Mouse (Mus musculus): ENCODE data around the gene Timm29. TPM values are rescaled to one million over a fixed set of nuclear protein-coding genes. Genes with fewer than 3 reads are reported as not detected.
"Not testable (repeated sequence)": the region's sequence is repeated elsewhere in the genome, so short reads cannot be mapped to it uniquely, and the experiment has no call there.

The Timm29 gene
- polyA plus RNA-seq, 1 experiment: 43.5 TPM

DNA sequence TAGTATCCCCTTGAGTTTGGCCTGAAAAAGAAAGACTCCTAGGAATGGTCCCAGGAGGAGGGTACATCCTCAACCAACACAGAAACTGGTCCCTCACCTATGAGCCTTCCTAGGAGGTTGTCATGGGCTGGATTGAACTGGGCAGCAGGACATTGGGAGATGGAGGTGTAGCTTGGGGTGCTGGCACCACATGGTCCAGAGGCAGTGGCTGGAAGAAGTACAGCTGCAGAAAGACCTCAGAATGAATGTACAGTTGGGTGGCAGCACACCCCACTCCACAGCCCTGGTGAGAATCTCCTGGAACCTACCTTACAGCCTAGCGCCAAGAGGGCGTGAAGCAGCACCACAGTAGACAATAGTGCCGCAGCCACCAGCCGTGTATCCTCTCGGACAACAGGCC, 3.0 kb upstream of the Timm29 start:
- WGBS: 97% methylated on average over 5 of the region's 5 CpGs

DNA sequence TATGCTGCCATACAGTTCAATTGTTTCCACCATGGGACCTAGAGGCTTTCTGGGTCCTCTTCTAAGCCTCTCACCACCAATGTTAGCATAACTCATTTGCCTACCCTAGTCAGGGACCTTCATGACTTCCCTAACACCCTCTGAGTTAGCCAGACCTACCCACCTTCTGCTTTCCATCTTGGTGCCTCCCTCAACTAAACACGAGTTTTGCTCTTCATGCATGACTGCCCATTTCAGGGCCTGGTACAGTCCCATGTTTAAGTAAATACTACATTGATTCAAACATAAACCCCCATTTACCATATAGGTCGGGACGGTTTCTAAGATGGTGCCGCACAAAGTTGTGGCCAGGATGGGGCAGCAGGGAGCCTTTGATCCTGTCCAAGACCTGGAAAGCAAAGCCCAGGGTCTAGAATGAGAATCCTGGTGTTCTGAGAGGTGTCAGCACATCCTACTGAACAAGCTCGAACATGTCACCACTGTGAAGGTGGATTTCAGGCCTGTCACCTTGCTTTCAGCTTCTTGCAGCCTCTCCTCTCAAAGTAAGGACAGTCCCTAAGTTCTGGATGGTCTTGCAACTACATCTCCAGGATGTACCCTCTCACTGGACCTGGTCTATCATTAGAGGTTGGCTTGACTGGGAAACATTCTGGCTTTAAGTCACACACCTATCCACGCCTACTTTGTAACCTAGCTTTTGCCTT, 1.2 kb upstream of the Timm29 start:
- no peak overlapping the region for H3K27ac ChIP-seq (ENCODE audit: control insufficient read depth, insufficient read depth, low read length)
- TF ChIP-seq POLR2A (IDR thresholded peaks at IDR 0.05; ENCODE audit: control insufficient read depth, extremely low read depth, insufficient read depth, low read length, poor library complexity) (no peak), CTCF (IDR thresholded peaks at IDR 0.05; ENCODE audit: borderline replicate concordance, control insufficient read depth, extremely low read depth, insufficient read depth, low read length, poor library complexity) (no peak)
- 88% methylated on average over 6 of the region's 6 CpGs for WGBS
- peaks cover 18% of the 10 kb centered on the region for H3K4me1 ChIP-seq (replicated peaks; ENCODE audit: control insufficient read depth, insufficient read depth, low read length)
- no peaks in the 10 kb centered on the region for H3K27me3 ChIP-seq (ENCODE audit: control insufficient read depth, insufficient read depth, low read length)
- peaks cover 1% of the 10 kb centered on the region; the same call in 1 of the 2 replicates for H3K36me3 ChIP-seq (ENCODE audit: control insufficient read depth, insufficient read depth, low read length)
- no peak for DNase-seq
- no peak overlapping the region for H3K4me3 ChIP-seq (ENCODE audit: control insufficient read depth, insufficient read depth, low read length)

More for the DNA sequence above, 3.0 kb upstream of the Timm29 start:
- Histone ChIP-seq H3K4me1 (replicated peaks; ENCODE audit: control insufficient read depth, insufficient read depth, low read length) (peaks cover 18% of the 10 kb centered on the region), H3K27ac (ENCODE audit: control insufficient read depth, insufficient read depth, low read length) (no peak overlapping the region), H3K4me3 (ENCODE audit: control insufficient read depth, insufficient read depth, low read length) (no peak overlapping the region), H3K27me3 (ENCODE audit: control insufficient read depth, insufficient read depth, low read length) (no peaks in the 10 kb centered on the region), H3K36me3 (ENCODE audit: control insufficient read depth, insufficient read depth, low read length) (peaks cover 5% of the 10 kb centered on the region; the same call in 1 of the 2 replicates)
- TF ChIP-seq POLR2A (IDR thresholded peaks at IDR 0.05; ENCODE audit: control insufficient read depth, extremely low read depth, insufficient read depth, low read length, poor library complexity): no peak
- TF ChIP-seq CTCF (IDR thresholded peaks at IDR 0.05; ENCODE audit: borderline replicate concordance, control insufficient read depth, extremely low read depth, insufficient read depth, low read length, poor library complexity): no peak
- DNase-seq: no peak

DNA sequence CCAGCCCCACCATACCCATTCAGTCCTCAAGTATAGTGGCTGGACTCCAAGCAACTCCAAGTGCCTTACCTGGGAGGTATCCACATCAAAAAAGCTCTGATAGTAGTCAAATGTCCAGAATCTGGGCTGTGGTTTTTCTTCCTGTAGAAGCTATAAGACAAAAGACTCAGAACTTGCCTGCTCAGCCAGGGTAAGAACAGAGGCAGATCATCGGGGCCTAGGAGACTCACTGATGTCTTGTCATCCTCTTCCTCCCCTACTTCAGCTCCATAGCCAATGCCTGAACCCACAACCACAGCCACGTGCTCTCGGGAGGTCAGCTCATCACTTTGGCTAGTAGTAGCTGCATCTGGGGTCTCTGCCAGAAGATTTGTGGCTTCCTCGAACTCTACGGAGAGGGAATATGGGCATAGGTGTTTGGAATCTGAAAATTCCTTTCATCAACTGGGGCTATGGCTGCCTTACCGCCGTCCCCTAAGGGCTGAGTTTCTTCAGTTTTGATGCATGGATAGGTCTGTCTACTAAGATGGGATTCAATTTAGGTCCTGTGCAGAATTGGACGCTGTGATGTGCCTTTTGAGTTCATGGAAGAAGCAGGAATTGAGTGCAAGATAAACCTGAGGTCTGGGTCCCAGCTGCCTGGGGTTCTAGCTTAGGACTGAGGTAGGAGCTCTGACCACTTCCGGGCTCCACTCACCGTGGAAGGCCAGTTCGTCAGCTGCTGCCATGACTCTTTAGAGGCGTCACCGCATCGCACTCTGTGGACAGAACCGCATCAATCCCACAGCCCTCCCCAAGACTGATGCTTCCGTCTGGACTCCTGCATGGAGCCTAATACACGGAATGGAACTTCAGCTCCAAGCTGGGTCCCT, 455 bp upstream of the Timm29 start:
- Histone ChIP-seq H3K27me3 (ENCODE audit: control insufficient read depth, insufficient read depth, low read length) (no peaks in the 10 kb centered on the region), H3K27ac (ENCODE audit: control insufficient read depth, insufficient read depth, low read length) (peak overlapping the region; percentile 4; the same call in 1 of the 2 replicates), H3K36me3 (ENCODE audit: control insufficient read depth, insufficient read depth, low read length) (no peaks in the 10 kb centered on the region), H3K4me3 (ENCODE audit: control insufficient read depth, insufficient read depth, low read length) (peak overlapping the region; percentile 90), H3K4me1 (replicated peaks; ENCODE audit: control insufficient read depth, insufficient read depth, low read length) (peaks cover 18% of the 10 kb centered on the region)
- WGBS: 14% methylated on average over 17 of the region's 17 CpGs
- no peak for DNase-seq
- TF ChIP-seq POLR2A (IDR thresholded peaks at IDR 0.05; ENCODE audit: control insufficient read depth, extremely low read depth, insufficient read depth, low read length, poor library complexity) (no peak), CTCF (IDR thresholded peaks at IDR 0.05; ENCODE audit: borderline replicate concordance, control insufficient read depth, extremely low read depth, insufficient read depth, low read length, poor library complexity) (no peak)

DNA sequence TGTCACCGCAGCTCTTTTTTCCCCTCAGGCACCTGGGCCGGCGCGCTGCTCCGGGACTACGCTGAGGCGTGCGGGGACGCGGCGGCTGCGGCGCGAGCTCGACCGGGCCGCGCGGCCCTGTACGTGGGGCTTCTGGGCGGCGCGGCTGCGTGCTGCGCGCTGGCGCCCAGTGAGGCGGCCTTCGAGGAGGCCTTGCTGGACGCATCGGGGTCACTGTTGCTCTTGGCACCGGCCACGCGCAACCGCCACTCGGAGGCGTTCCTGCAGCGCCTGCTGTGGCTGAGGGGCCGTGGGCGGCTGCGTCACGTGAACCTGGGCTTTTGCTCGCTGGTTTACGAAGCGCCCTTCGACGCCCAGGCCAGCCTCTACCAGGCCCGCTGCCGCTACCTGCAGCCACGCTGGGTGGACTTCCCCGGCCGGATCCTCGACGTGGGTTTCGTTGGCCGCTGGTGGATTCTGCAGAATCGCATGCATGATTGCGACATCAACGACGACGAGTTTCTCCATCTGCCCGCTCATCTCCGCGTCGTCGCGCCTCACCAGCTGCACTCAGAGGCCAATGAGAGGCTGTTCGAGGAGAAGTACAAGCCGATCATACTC, 700 bp downstream of the Timm29 start:
- peak overlapping the region; percentile 90 for H3K4me3 ChIP-seq (ENCODE audit: control insufficient read depth, insufficient read depth, low read length)
- H3K27me3 ChIP-seq (ENCODE audit: control insufficient read depth, insufficient read depth, low read length): no peaks in the 10 kb centered on the region
- peak; percentile 44 for DNase-seq
- WGBS: under 1% methylated on average over 69 of the region's 69 CpGs
- H3K4me1 ChIP-seq (replicated peaks; ENCODE audit: control insufficient read depth, insufficient read depth, low read length): peaks cover 18% of the 10 kb centered on the region
- H3K36me3 ChIP-seq (ENCODE audit: control insufficient read depth, insufficient read depth, low read length): no peaks in the 10 kb centered on the region
- peak; percentile 7; the same call in 1 of the 2 replicates for TF ChIP-seq CTCF (IDR thresholded peaks at IDR 0.05; ENCODE audit: borderline replicate concordance, control insufficient read depth, extremely low read depth, insufficient read depth, low read length, poor library complexity)
- TF ChIP-seq POLR2A (IDR thresholded peaks at IDR 0.05; ENCODE audit: control insufficient read depth, extremely low read depth, insufficient read depth, low read length, poor library complexity): no peak; the same call in 1 of the 2 replicates
- peak overlapping the region; percentile 54 for H3K27ac ChIP-seq (ENCODE audit: control insufficient read depth, insufficient read depth, low read length)

DNA sequence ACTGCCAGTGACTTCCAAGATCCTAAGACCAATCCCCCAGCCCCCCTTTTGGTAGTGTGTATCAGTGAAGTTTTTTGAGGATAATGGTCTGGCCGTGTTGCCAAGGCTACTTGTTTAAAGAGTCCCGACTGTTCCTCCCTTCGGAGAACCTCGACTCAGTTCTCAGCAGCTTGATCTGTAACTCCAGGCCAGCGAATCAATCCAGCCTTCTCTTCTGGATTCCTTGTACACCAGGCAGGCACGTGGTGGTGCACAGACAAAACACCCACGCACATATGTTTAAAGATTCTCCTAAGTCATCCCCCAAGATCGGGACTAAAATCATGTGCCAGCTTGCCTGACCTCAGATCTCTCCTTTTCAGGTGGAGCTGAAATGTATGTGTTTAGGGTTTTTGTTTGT, 1.8 kb downstream of the Timm29 start:
- H3K36me3 ChIP-seq (ENCODE audit: control insufficient read depth, insufficient read depth, low read length); H3K27me3 ChIP-seq (ENCODE audit: control insufficient read depth, insufficient read depth, low read length); DNase-seq; H3K27ac ChIP-seq (ENCODE audit: control insufficient read depth, insufficient read depth, low read length); H3K4me3 ChIP-seq (ENCODE audit: control insufficient read depth, insufficient read depth, low read length): not testable (repeated sequence)
- 90% methylated on average over 8 of the region's 8 CpGs for WGBS
- peaks cover 18% of the 10 kb centered on the region for H3K4me1 ChIP-seq (replicated peaks; ENCODE audit: control insufficient read depth, insufficient read depth, low read length)

DNA sequence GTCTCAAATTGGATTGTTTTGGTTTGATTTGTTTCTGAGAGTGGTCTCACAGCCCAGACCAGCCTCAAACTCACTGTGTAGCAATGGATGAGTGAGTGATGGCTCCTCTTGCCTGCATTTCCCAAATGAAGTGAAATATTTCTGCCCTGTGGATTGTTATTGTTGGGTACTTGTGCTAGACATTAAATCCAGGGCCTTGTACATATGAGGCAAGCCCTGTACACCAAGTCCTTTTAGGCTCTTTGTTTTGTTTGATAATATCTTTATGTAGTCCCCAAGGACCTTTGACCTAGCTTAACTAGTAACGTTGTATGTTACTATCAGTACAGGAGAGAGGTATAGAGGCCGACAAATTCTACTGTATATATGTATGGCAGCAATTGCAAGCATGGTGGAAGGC, 2.3 kb downstream of the Timm29 start:
- Histone ChIP-seq H3K4me1 (replicated peaks; ENCODE audit: control insufficient read depth, insufficient read depth, low read length) (peaks cover 18% of the 10 kb centered on the region), H3K27ac (ENCODE audit: control insufficient read depth, insufficient read depth, low read length) (no peak overlapping the region), H3K27me3 (ENCODE audit: control insufficient read depth, insufficient read depth, low read length) (no peaks in the 10 kb centered on the region), H3K36me3 (ENCODE audit: control insufficient read depth, insufficient read depth, low read length) (no peaks in the 10 kb centered on the region), H3K4me3 (ENCODE audit: control insufficient read depth, insufficient read depth, low read length) (no peak overlapping the region)
- TF ChIP-seq POLR2A (IDR thresholded peaks at IDR 0.05; ENCODE audit: control insufficient read depth, extremely low read depth, insufficient read depth, low read length, poor library complexity) (no peak), CTCF (IDR thresholded peaks at IDR 0.05; ENCODE audit: borderline replicate concordance, control insufficient read depth, extremely low read depth, insufficient read depth, low read length, poor library complexity) (no peak)
- 90% methylated on average over 2 of the region's 2 CpGs for WGBS
- no peak for DNase-seq
